Mouse (Mus musculus): ENCODE data around the gene Gm572.
A peak's percentile ranks its signal among the peaks of the same experiment; 100 is the strongest.

The Gm572 gene

GRCm38 (mm10) chr4:148643291-148644156 is at the start of gene Gm572:
TSS of gene Gm572 (plus strand) at chr4:148643317.
- DNase-seq, result peak; percentile 44

- no peak for DNase-seq
Observed at GRCm38 (mm10) chr4:148593996-148594395, 49.1 kb upstream of the Gm572 start.

- DNase-seq, result no peak
Observed at GRCm38 (mm10) chr4:148595916-148596315, 47.2 kb upstream of the Gm572 start.

- no peak for DNase-seq
Observed at GRCm38 (mm10) chr4:148596731-148597130, 46.4 kb upstream of the Gm572 start.

GRCm38 (mm10) chr4:148598826-148599225 is 44.3 kb upstream of the Gm572 start:
- no peak for DNase-seq

GRCm38 (mm10) chr4:148600316-148600715 is 42.8 kb upstream of the Gm572 start:
- DNase-seq, result no peak

GRCm38 (mm10) chr4:148601871-148602270 is 41.2 kb upstream of the Gm572 start:
- DNase-seq, result no peak

GRCm38 (mm10) chr4:148602357-148603120 is 40.6 kb upstream of the Gm572 start, which contains the start of gene Masp2:
TSS of gene Masp2 (plus strand) at chr4:148602554.
- DNase-seq, result no peak

GRCm38 (mm10) chr4:148603376-148604139 is 39.6 kb upstream of the Gm572 start:
- no peak for DNase-seq

- no peak for DNase-seq
Observed at GRCm38 (mm10) chr4:148604141-148604540, 39.0 kb upstream of the Gm572 start.

GRCm38 (mm10) chr4:148604541-148605165 is 38.5 kb upstream of the Gm572 start:
- peak; percentile 86 for DNase-seq

- peak; percentile 94 for DNase-seq
Observed at GRCm38 (mm10) chr4:148607758-148608157, 35.4 kb upstream of the Gm572 start.

GRCm38 (mm10) chr4:148609805-148610204 is 33.3 kb upstream of the Gm572 start:
- DNase-seq, result no peak

GRCm38 (mm10) chr4:148610631-148611364 is 32.3 kb upstream of the Gm572 start:
- no peak for DNase-seq

GRCm38 (mm10) chr4:148612557-148612956 is 30.6 kb upstream of the Gm572 start:
- DNase-seq, result no peak

GRCm38 (mm10) chr4:148613738-148614137 is 29.4 kb upstream of the Gm572 start:
- no peak for DNase-seq

- no peak for DNase-seq
Observed at GRCm38 (mm10) chr4:148619805-148620204, 23.3 kb upstream of the Gm572 start.

- DNase-seq, result no peak
Observed at GRCm38 (mm10) chr4:148620718-148621117, 22.4 kb upstream of the Gm572 start.

GRCm38 (mm10) chr4:148622485-148622884 is 20.6 kb upstream of the Gm572 start:
- DNase-seq, result no peak

GRCm38 (mm10) chr4:148623609-148624008 is 19.5 kb upstream of the Gm572 start:
- no peak for DNase-seq

GRCm38 (mm10) chr4:148625010-148625409 is 18.1 kb upstream of the Gm572 start:
- no peak for DNase-seq
